Mouse (Mus musculus) forebrain, postnatal 0 days (tissue): ENCODE measurements around the gene Gbp3. TPM values are rescaled to one million over a fixed set of nuclear protein-coding genes. Genes with fewer than 3 reads are reported as not detected.
"Not testable (repeated sequence)": the region's sequence is repeated elsewhere in the genome, so short reads cannot be mapped to it uniquely, and the experiment has no call there.

Source experiments
- ATAC-seq: fragments of 200-750 bp; cut with Nextera tagmentation; 2 replicates; pipeline ENCODE4 v1.8.0; 2017; ENCODE audit warnings: mild to moderate bottlenecking, moderate library complexity
- DNase-seq: peaks from one replicate; pipeline ENCODE4 v3.0.0-alpha.2; 2015
- H3K27ac ChIP-seq: fragments of 300-500 bp; sonication (generic); 2 replicates; pipeline ENCODE4 v1.5.1; 2014; ENCODE audit warnings: low read depth, mild to moderate bottlenecking, antibody characterized with exemption, low read length, moderate library complexity, mixed read lengths
- H3K27me3 ChIP-seq: fragments of 300-500 bp; sonication (generic); 2 replicates; pipeline ENCODE4 v1.6.1; 2014; ENCODE audit warnings: mild to moderate bottlenecking, low read length, mixed read lengths; ENCODE audit not compliant: insufficient read depth
- H3K36me3 ChIP-seq: fragments of 300-500 bp; sonication (generic); 2 replicates; pipeline ENCODE4 v1.6.1; 2014; ENCODE audit warnings: mild to moderate bottlenecking, moderate library complexity; ENCODE audit not compliant: insufficient read depth
- H3K4me1 ChIP-seq: fragments of 300-500 bp; sonication (generic); 2 replicates; pipeline ENCODE4 v1.6.1; 2014; ENCODE audit warnings: antibody characterized with exemption; ENCODE audit not compliant: insufficient read depth
- H3K4me2 ChIP-seq: fragments of 300-500 bp; sonication (generic); 2 replicates; pipeline ENCODE4 v1.6.1; 2014; ENCODE audit warnings: low read depth, mild to moderate bottlenecking, moderate library complexity
- H3K4me3 ChIP-seq: fragments of 300-500 bp; sonication (generic); 2 replicates; pipeline ENCODE4 v1.5.1; 2014; ENCODE audit warnings: low read depth, low read length, mixed read lengths
- H3K9ac ChIP-seq: fragments of 300-500 bp; sonication (generic); 2 replicates; pipeline ENCODE4 v1.6.1; 2014; ENCODE audit warnings: mild to moderate bottlenecking
- H3K9me3 ChIP-seq: fragments of 300-500 bp; sonication (generic); 2 replicates; pipeline ENCODE4 v1.6.1; 2016; ENCODE audit warnings: low read length
- CTCF ChIP-seq: sonication (generic); IDR thresholded peaks from 2 replicates; pipeline ENCODE4 v1.5.1; 2016; ENCODE audit warnings: antibody characterized with exemption, control low read depth, low read depth
- WGBS: fragments of 180-500 bp; shearing (Covaris S2); extraction: QIAGEN DNeasy Blood & Tissue Kit; methylation state at CpG from one replicate; pipeline ENCODE4 v1.1.7; 2014; 5-methylcytosine and 5-hydroxymethylcytosine counted together
- polyA plus RNA-seq: library from polyadenylated mRNA; unstranded; fragments of >200 nt; fragmentation: Nextera tagmentation; extraction: Ambion mirVana; gene quantifications from 2 replicates; pipeline ENCODE4 v1.2.1, GENCODE M21; 2015
- total RNA-seq: library from RNA; depleted of rRNA; stranded (reverse); fragments of >200 nt; gene quantifications from 2 replicates; pipeline ENCODE4 v1.2.3, GENCODE M21; 2014

The Gbp3 gene
- total and polyA plus RNA-seq, 2 experiments from 2014 or later, result 3.1 to 5.0 TPM

GRCm38 (mm10) chr3:142560296-142560948 is 596 bp downstream of the Gbp3 start:
- Histone ChIP-seq H3K27me3 (no peaks in the 10 kb centered on the region), H3K4me1 (no peaks in the 10 kb centered on the region), H3K4me2 (peak overlapping the region; percentile 21; the same call in 1 of the 2 replicates), H3K9me3 (no peaks in the 10 kb centered on the region), H3K36me3 (no peaks in the 10 kb centered on the region), H3K9ac (no peak overlapping the region), H3K27ac (no peak overlapping the region; the same call in 1 of the 2 replicates), H3K4me3 (no peak overlapping the region)
- DNase-seq, result peak; percentile 77
- 13% methylated on average over 12 of the region's 12 CpGs for WGBS
- peak; percentile 87 for TF ChIP-seq CTCF
- ATAC-seq, result peak; percentile 85

- no peaks in the 10 kb centered on the region for H3K9me3 ChIP-seq
- H3K4me1 ChIP-seq, result no peaks in the 10 kb centered on the region
- ATAC-seq, result no peak
- DNase-seq, result no peak
- 88% methylated on average over 14 of the region's 14 CpGs for WGBS
- no peak overlapping the region for H3K9ac ChIP-seq
- no peak overlapping the region for H3K4me3 ChIP-seq
- H3K27me3 ChIP-seq, result no peaks in the 10 kb centered on the region
- H3K36me3 ChIP-seq, result no peaks in the 10 kb centered on the region
- no peak for TF ChIP-seq CTCF
- H3K27ac ChIP-seq, result no peak overlapping the region
- no peak overlapping the region for H3K4me2 ChIP-seq
Measured at GRCm38 (mm10) chr3:142561045-142561646, 1.3 kb downstream of the Gbp3 start.

GRCm38 (mm10) chr3:142561666-142562065 is 1.8 kb downstream of the Gbp3 start:
- no peaks in the 10 kb centered on the region for H3K27me3 ChIP-seq
- H3K9ac ChIP-seq, result no peak overlapping the region
- H3K4me3 ChIP-seq, result no peak overlapping the region
- no peak for DNase-seq
- ATAC-seq, result no peak
- 90% methylated on average over 7 of the region's 7 CpGs for WGBS
- no peak overlapping the region for H3K27ac ChIP-seq
- no peaks in the 10 kb centered on the region for H3K36me3 ChIP-seq
- no peak for TF ChIP-seq CTCF
- H3K9me3 ChIP-seq, result no peaks in the 10 kb centered on the region
- no peak overlapping the region for H3K4me2 ChIP-seq
- no peaks in the 10 kb centered on the region for H3K4me1 ChIP-seq

GRCm38 (mm10) chr3:142567490-142567889 is 7.7 kb downstream of the Gbp3 start:
- not testable (repeated sequence) for H3K4me3 ChIP-seq, H3K9me3 ChIP-seq, ATAC-seq, H3K4me1 ChIP-seq, H3K4me2 ChIP-seq, DNase-seq, H3K27me3 ChIP-seq, H3K9ac ChIP-seq, H3K27ac ChIP-seq, H3K36me3 ChIP-seq
- WGBS, result 50% methylated on average over 5 of the region's 5 CpGs

GRCm38 (mm10) chr3:142570738-142571137 is 10.9 kb downstream of the Gbp3 start:
- Histone ChIP-seq H3K4me3 (no peak overlapping the region), H3K4me2 (no peak overlapping the region), H3K27me3 (no peaks in the 10 kb centered on the region), H3K9ac (no peak overlapping the region), H3K4me1 (no peaks in the 10 kb centered on the region), H3K36me3 (no peaks in the 10 kb centered on the region), H3K9me3 (no peaks in the 10 kb centered on the region), H3K27ac (no peak overlapping the region)
- 93% methylated on average over 4 of the region's 4 CpGs for WGBS
- TF ChIP-seq CTCF, result no peak
- DNase-seq, result no peak
- no peak for ATAC-seq

GRCm38 (mm10) chr3:142577108-142577507 is 17.3 kb downstream of the Gbp3 start:
- no peaks in the 10 kb centered on the region for H3K9me3 ChIP-seq
- H3K27me3 ChIP-seq, result no peaks in the 10 kb centered on the region
- TF ChIP-seq CTCF, result no peak
- H3K4me3 ChIP-seq, result no peak overlapping the region
- H3K4me1 ChIP-seq, result no peaks in the 10 kb centered on the region
- H3K4me2 ChIP-seq, result no peak overlapping the region
- H3K9ac ChIP-seq, result no peak overlapping the region
- no peak for DNase-seq
- H3K27ac ChIP-seq, result no peak overlapping the region
- WGBS, result 81% methylated on average over 3 of the region's 3 CpGs
- no peaks in the 10 kb centered on the region for H3K36me3 ChIP-seq
- no peak for ATAC-seq

GRCm38 (mm10) chr3:142578342-142578741 is 18.5 kb downstream of the Gbp3 start:
- DNase-seq (no peak), ATAC-seq (no peak)
- Histone ChIP-seq H3K9ac (no peak overlapping the region), H3K27me3 (no peaks in the 10 kb centered on the region), H3K4me3 (no peak overlapping the region), H3K4me1 (no peaks in the 10 kb centered on the region), H3K4me2 (no peak overlapping the region), H3K9me3 (no peaks in the 10 kb centered on the region), H3K36me3 (no peaks in the 10 kb centered on the region), H3K27ac (no peak overlapping the region)
- WGBS, result 90% methylated on average over 4 of the region's 4 CpGs
- TF ChIP-seq CTCF, result no peak
